Mouse (Mus musculus) liver, embryonic 11.5 days (tissue): ENCODE measurements around the gene Btbd11. TPM values are rescaled to one million over a fixed set of nuclear protein-coding genes. Genes with fewer than 3 reads are reported as not detected.

Experiments
- ATAC-seq: fragments of 200-750 bp; cut with Nextera tagmentation; replicated peaks from 2 replicates; pipeline ENCODE4 v1.8.0; 2017; ENCODE audit warnings: moderate number of reproducible peaks, mild to moderate bottlenecking, moderate TSS enrichment, moderate library complexity; ENCODE audit not compliant: low FRiP score
- DNase-seq: peaks from one replicate; pipeline ENCODE4 v3.0.0-alpha.2; 2017; ENCODE audit warnings: low spot score
- H3K27ac ChIP-seq: fragments of 300-500 bp; sonication (generic); 2 replicates; pipeline ENCODE4 v1.5.1; 2014; ENCODE audit warnings: mild to moderate bottlenecking, low read depth, low read length, control low read depth
- H3K27me3 ChIP-seq: fragments of 300-500 bp; sonication (generic); replicated peaks from 2 replicates; pipeline ENCODE4 v1.6.1; 2014; ENCODE audit warnings: low read length, mixed read lengths; ENCODE audit not compliant: control insufficient read depth, insufficient read depth
- H3K36me3 ChIP-seq: fragments of 300-500 bp; sonication (generic); 2 replicates; pipeline ENCODE4 v1.6.1; 2014; ENCODE audit warnings: mild to moderate bottlenecking, low read length, moderate library complexity, mixed read lengths; ENCODE audit not compliant: control insufficient read depth, insufficient read depth
- H3K4me1 ChIP-seq: fragments of 300-500 bp; sonication (generic); replicated peaks from 2 replicates; pipeline ENCODE4 v1.6.1; 2014; ENCODE audit warnings: low read length, mixed read lengths; ENCODE audit not compliant: control insufficient read depth, insufficient read depth
- H3K4me2 ChIP-seq: fragments of 300-500 bp; sonication (generic); 2 replicates; pipeline ENCODE4 v1.6.1; 2014; ENCODE audit warnings: mild to moderate bottlenecking, control low read depth, moderate library complexity
- H3K4me3 ChIP-seq: fragments of 300-500 bp; sonication (generic); 2 replicates; pipeline ENCODE4 v1.5.1; 2014; ENCODE audit warnings: low read depth, low read length, control low read depth
- H3K9ac ChIP-seq: fragments of 300-500 bp; sonication (generic); 2 replicates; pipeline ENCODE4 v1.6.1; 2014; ENCODE audit warnings: low read depth, low read length, control low read depth
- H3K9me3 ChIP-seq: fragments of 300-500 bp; sonication (generic); 2 replicates; pipeline ENCODE4 v1.6.1; 2016; ENCODE audit warnings: low read length, inconsistent platforms, mixed read lengths; ENCODE audit not compliant: control insufficient read depth
- WGBS: fragments of 180-500 bp; shearing (Covaris S2); extraction: QIAGEN DNeasy Blood & Tissue Kit; methylation state at CpG from one replicate; pipeline ENCODE4 v1.1.7; 2014; 5-methylcytosine and 5-hydroxymethylcytosine counted together
- polyA plus RNA-seq: library from polyadenylated mRNA; unstranded; fragments of >200 nt; fragmentation: Nextera tagmentation; extraction: Ambion mirVana; gene quantifications from 2 replicates; pipeline ENCODE4 v1.2.1, GENCODE M21; 2014

Gene Btbd11
- 0.51 and 0.88 TPM in 2 replicates for polyA plus RNA-seq

GRCm38 (mm10) chr10:85386605-85387218, at the start of gene Btbd11:
Gene Btbd11 (plus strand): TSS chr10:85386814.
- Histone ChIP-seq H3K36me3 (no peaks in the 10 kb centered on the region), H3K4me3 (peak within 1 kb of the TSS; percentile 53), H3K27me3 (peaks cover 29% of the 10 kb centered on the region), H3K4me2 (peak within 1 kb of the TSS; percentile 90), H3K9me3 (no peaks in the 10 kb centered on the region), H3K27ac (no peak within 1 kb of the TSS), H3K4me1 (no peaks in the 10 kb centered on the region), H3K9ac (peak within 1 kb of the TSS; percentile 34)
- DNase-seq, result peak; percentile 80
- peak; percentile 91 for ATAC-seq
- 0% methylated on average over 45 of the region's 46 CpGs for WGBS

GRCm38 (mm10) chr10:85338733-85339132, 47.9 kb upstream of the Btbd11 start:
- H3K9ac ChIP-seq, result no peak overlapping the region
- no peak for ATAC-seq

GRCm38 (mm10) chr10:85341867-85342266, 44.7 kb upstream of the Btbd11 start:
- Histone ChIP-seq H3K9ac (no peak overlapping the region), H3K4me3 (no peak overlapping the region)
- 67% methylated on average over 1 of the region's 1 CpGs for WGBS

More at GRCm38 (mm10) chr10:85338733-85339132, 47.9 kb upstream of the Btbd11 start:
- Histone ChIP-seq H3K4me2 (no peak overlapping the region), H3K9me3 (no peaks in the 10 kb centered on the region), H3K4me1 (no peaks in the 10 kb centered on the region), H3K4me3 (no peak overlapping the region), H3K27ac (no peak overlapping the region), H3K36me3 (no peaks in the 10 kb centered on the region), H3K27me3 (no peaks in the 10 kb centered on the region)
- WGBS, result 74% methylated on average over 12 of the region's 12 CpGs
- no peak for DNase-seq

GRCm38 (mm10) chr10:85347171-85347570, 39.4 kb upstream of the Btbd11 start:
- ATAC-seq, result no peak
- Histone ChIP-seq H3K4me1 (no peaks in the 10 kb centered on the region), H3K9me3 (no peaks in the 10 kb centered on the region)

More at GRCm38 (mm10) chr10:85341867-85342266, 44.7 kb upstream of the Btbd11 start:
- no peaks in the 10 kb centered on the region for H3K4me1 ChIP-seq
- H3K9me3 ChIP-seq, result no peaks in the 10 kb centered on the region
- H3K27me3 ChIP-seq, result no peaks in the 10 kb centered on the region
- no peak for DNase-seq
- no peak for ATAC-seq
- no peaks in the 10 kb centered on the region for H3K36me3 ChIP-seq
- no peak overlapping the region for H3K4me2 ChIP-seq
- H3K27ac ChIP-seq, result no peak overlapping the region

GRCm38 (mm10) chr10:85352505-85352904, 34.1 kb upstream of the Btbd11 start:
- Histone ChIP-seq H3K9me3 (no peaks in the 10 kb centered on the region), H3K27ac (no peak overlapping the region), H3K9ac (no peak overlapping the region), H3K4me2 (no peak overlapping the region), H3K4me1 (no peaks in the 10 kb centered on the region), H3K36me3 (no peaks in the 10 kb centered on the region), H3K4me3 (no peak overlapping the region), H3K27me3 (no peaks in the 10 kb centered on the region)
- ATAC-seq (no peak), DNase-seq (no peak)
- 74% methylated on average over 2 of the region's 2 CpGs for WGBS

More at GRCm38 (mm10) chr10:85347171-85347570, 39.4 kb upstream of the Btbd11 start:
- Histone ChIP-seq H3K9ac (no peak overlapping the region), H3K4me2 (no peak overlapping the region), H3K4me3 (no peak overlapping the region), H3K27me3 (no peaks in the 10 kb centered on the region), H3K27ac (no peak overlapping the region), H3K36me3 (no peaks in the 10 kb centered on the region)
- DNase-seq, result no peak
- 78% methylated on average over 9 of the region's 9 CpGs for WGBS

- H3K27ac ChIP-seq, result no peak overlapping the region
- no peak overlapping the region for H3K9ac ChIP-seq
- no peak for ATAC-seq
- H3K9me3 ChIP-seq, result no peaks in the 10 kb centered on the region
- WGBS, result 56% methylated on average over 1 of the region's 1 CpGs
- no peaks in the 10 kb centered on the region for H3K36me3 ChIP-seq
- no peak overlapping the region for H3K4me2 ChIP-seq
- DNase-seq, result no peak
- no peaks in the 10 kb centered on the region for H3K27me3 ChIP-seq
- no peak overlapping the region for H3K4me3 ChIP-seq
- H3K4me1 ChIP-seq, result no peaks in the 10 kb centered on the region
These were observed 32.3 kb upstream of the Btbd11 start for GRCm38 (mm10) chr10:85354270-85354669.

GRCm38 (mm10) chr10:85359501-85360066, 27.0 kb upstream of the Btbd11 start:
- H3K4me2 ChIP-seq, result no peak overlapping the region
- H3K36me3 ChIP-seq, result no peaks in the 10 kb centered on the region
- no peak overlapping the region for H3K4me3 ChIP-seq
- ATAC-seq (no peak), DNase-seq (no peak)
- no peaks in the 10 kb centered on the region for H3K27me3 ChIP-seq
- WGBS, result 77% methylated on average over 3 of the region's 3 CpGs
- H3K27ac ChIP-seq, result no peak overlapping the region
- H3K4me1 ChIP-seq, result no peaks in the 10 kb centered on the region
- no peaks in the 10 kb centered on the region for H3K9me3 ChIP-seq
- no peak overlapping the region for H3K9ac ChIP-seq

- H3K4me2 ChIP-seq, result no peak overlapping the region
- H3K4me1 ChIP-seq, result no peaks in the 10 kb centered on the region
- H3K4me3 ChIP-seq, result no peak overlapping the region
- no peaks in the 10 kb centered on the region for H3K36me3 ChIP-seq
- H3K27me3 ChIP-seq, result no peaks in the 10 kb centered on the region
- 65% methylated on average over 9 of the region's 9 CpGs for WGBS
- ATAC-seq (no peak), DNase-seq (no peak)
- no peaks in the 10 kb centered on the region for H3K9me3 ChIP-seq
- no peak overlapping the region for H3K9ac ChIP-seq
- no peak overlapping the region for H3K27ac ChIP-seq
These were observed 23.7 kb upstream of the Btbd11 start for GRCm38 (mm10) chr10:85362766-85363442.
